Mouse (Mus musculus): ENCODE results near the gene Oprl1.

Gene Oprl1

DNA sequence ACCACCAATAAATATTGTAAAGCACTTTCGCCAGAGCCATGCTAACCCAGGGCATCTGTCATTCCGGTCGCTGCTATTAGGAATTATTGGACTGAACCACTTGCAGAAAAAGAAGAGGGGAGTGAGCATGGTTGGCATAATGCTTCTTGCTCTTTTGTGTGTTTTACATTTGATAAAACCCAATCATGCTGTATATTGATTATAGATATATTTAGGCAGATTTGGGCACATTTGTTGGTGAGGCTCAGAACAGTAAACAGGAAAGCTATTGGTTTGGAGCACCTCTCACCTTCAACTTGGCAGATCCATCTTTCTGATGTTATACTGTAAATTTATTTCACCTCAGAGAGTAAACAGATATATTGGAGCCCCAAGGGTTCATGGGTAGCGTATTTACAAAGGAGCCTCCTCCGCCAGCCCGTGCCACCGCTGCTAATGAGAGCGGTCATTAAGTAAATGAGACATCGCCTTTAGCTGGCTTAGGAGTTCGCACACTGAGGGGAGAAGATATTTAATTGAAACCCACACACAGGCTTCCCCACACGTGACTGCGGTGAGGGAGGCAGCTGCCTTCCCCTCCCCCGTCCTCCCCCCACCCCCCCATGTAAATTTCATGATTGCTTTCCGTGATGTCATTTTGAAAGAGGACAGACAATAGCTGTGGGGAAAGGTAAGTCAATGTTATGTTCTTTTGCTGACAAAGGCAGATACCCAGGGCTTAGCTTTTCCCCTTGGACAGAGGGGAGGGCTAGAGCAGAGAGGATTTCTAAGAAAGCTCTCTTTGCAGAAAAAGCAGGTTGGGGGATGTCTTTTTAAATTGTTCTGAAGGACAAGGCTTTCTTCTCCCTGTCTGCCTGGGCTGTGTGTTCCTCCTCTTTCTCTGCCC is 52.1 kb downstream of the Oprl1 start:
- DNase-seq (ENCODE audit: low spot score) = peak; percentile 38

- no peak for DNase-seq (ENCODE audit: low spot score)
These were observed 53.6 kb downstream of the Oprl1 start for GRCm38 (mm10) chr2:181768451-181768850.

DNA sequence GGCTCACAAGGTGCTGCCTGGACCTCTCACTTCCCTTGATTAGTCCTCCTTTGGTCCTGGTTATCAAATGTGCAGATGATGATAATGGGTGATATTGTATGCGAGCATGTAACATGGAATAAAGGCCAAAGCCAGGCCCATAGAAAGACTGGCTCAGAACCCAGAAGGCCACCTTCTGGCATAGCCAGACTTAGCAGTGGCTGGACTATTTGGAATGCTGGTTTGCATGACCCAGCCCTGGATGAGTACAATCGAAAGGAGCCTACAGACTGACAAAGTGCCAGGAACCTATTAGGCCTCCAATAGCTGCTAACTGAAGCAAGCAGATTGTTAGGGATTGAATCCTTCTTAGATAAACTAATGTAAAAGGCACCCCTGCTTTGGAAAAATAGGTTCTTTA is 54.6 kb downstream of the Oprl1 start:
- DNase-seq (ENCODE audit: low spot score) = no peak
